Comparison of ENCODE assay signal across 27 mouse cellular contexts in genomic region chr14:93374181-93374580, GRCm38 (mm10).
A peak's percentile ranks its signal among the peaks of the same experiment; 100 is the strongest.
DNase-seq lines count a peak whose midpoint lies in the region; ATAC-seq lines count a peak whose summit lies in the region.
"Had no signal": no experiment of that assay in that cellular context is flagged by ENCODE, and none has a peak within 500 bp of the region (broad histone marks: within the 10 kb centered on the region; RNA-seq: fewer than 3 reads in every experiment).

No protein-coding gene starts in this region.

- H3K4me2 ChIP-seq in hindbrain, embryonic 13.5 days, result no peak overlapping the region
- H3K4me2 ChIP-seq: embryonic facial prominence, embryonic 12.5 days; embryonic facial prominence, embryonic 15.5 days; forebrain, embryonic 12.5 days had no signal

- H3K9me3 ChIP-seq in hindbrain, embryonic 13.5 days, result no peaks in the 10 kb centered on the region
- H3K9me3 ChIP-seq: embryonic facial prominence, embryonic 12.5 days; embryonic facial prominence, embryonic 15.5 days; forebrain, embryonic 10.5 days; forebrain, embryonic 12.5 days had no signal

- H3K4me1 ChIP-seq in hindbrain, embryonic 13.5 days (replicated peaks), result no peaks in the 10 kb centered on the region
- H3K4me1 ChIP-seq: embryonic facial prominence, embryonic 12.5 days; embryonic facial prominence, embryonic 15.5 days; forebrain, embryonic 12.5 days had no signal

- no peak overlapping the region for H3K27ac ChIP-seq in hindbrain, embryonic 13.5 days
- H3K27ac ChIP-seq: embryonic facial prominence, embryonic 12.5 days; embryonic facial prominence, embryonic 15.5 days; forebrain, embryonic 10.5 days; forebrain, embryonic 12.5 days had no signal

- peak; percentile 84 for ATAC-seq in frontal cortex, adult (ENCODE audit: low TSS enrichment)
- ATAC-seq in hindbrain, embryonic 13.5 days (ENCODE audit: low FRiP score), result no peak
- ATAC-seq: CD4-positive, CD25-positive, alpha-beta regulatory T cell, adult 4 months; forebrain, embryonic 14.5 days; forebrain, embryonic 16.5 days had no signal

- peak; percentile 7 for DNase-seq in embryo, embryonic 11 days
- no peak for DNase-seq in embryo, embryonic 9.5 days (ENCODE audit: extremely low spot score)
- no peak for DNase-seq in frontal cortex, postnatal 14 days (ENCODE audit: low spot score in 2 of 2)
- DNase-seq in layer of hippocampus, adult 9-11 months, result peak; percentile 47
- DNase-seq in layer of hippocampus, postnatal 25 days (ENCODE audit: extremely low spot score in 1 of 2, low spot score in 1 of 2), result no peak
- DNase-seq in telencephalon, adult 2 months (ENCODE audit: low read depth, low spot score), result peak; percentile 21
- DNase-seq: adrenal gland, adult 2 months; adrenal gland, postnatal 10 days; adrenal gland, postnatal 25 days; B cell, adult 2 months; cerebellum, adult 11-12 months; cerebellum, adult 2 months; cerebellum, adult 9-10 months; cerebellum, postnatal 10 days; cerebellum, postnatal 25 days had no signal

- no peaks in the 10 kb centered on the region for H3K36me3 ChIP-seq in hindbrain, embryonic 13.5 days
- H3K36me3 ChIP-seq: embryonic facial prominence, embryonic 12.5 days; embryonic facial prominence, embryonic 15.5 days; forebrain, embryonic 10.5 days; forebrain, embryonic 12.5 days; G1E had no signal

- no peaks in the 10 kb centered on the region for H3K27me3 ChIP-seq in hindbrain, embryonic 13.5 days
- H3K27me3 ChIP-seq: CH12.LX; embryonic facial prominence, embryonic 12.5 days; embryonic facial prominence, embryonic 15.5 days; forebrain, embryonic 12.5 days had no signal

- WGBS in hindbrain, embryonic 13.5 days, result 69% methylated on average over 4 of the region's 4 CpGs

- no peak overlapping the region for H3K4me3 ChIP-seq in hindbrain, embryonic 13.5 days
- H3K4me3 ChIP-seq: embryonic facial prominence, embryonic 12.5 days; embryonic facial prominence, embryonic 15.5 days; erythroblast, embryonic 14.5 days; forebrain, embryonic 10.5 days; forebrain, embryonic 12.5 days had no signal

- H3K9ac ChIP-seq in hindbrain, embryonic 13.5 days, result no peak overlapping the region
- H3K9ac ChIP-seq: embryonic facial prominence, embryonic 12.5 days; embryonic facial prominence, embryonic 15.5 days; forebrain, embryonic 12.5 days had no signal

Comparison
In these comparisons a context has a peak if more than half of its experiments do, and no peak if none do; other contexts are left out.
1. DNase-seq: peak in embryo, embryonic 11 days (single experiment), layer of hippocampus, adult 9-11 months (single experiment) and telencephalon, adult 2 months (single experiment); none in embryo, embryonic 9.5 days (single experiment), frontal cortex, postnatal 14 days (0 of 2) and layer of hippocampus, postnatal 25 days (0 of 2).